Mouse (Mus musculus) C2C12 (cell line): ENCODE measurements around the gene Ilf3. TPM values are rescaled to one million over a fixed set of nuclear protein-coding genes. Genes with fewer than 3 reads are reported as not detected.

Source experiments
- H3K27me3 ChIP-seq: one replicate; pipeline ENCODE4 v1.6.1; 2011; ENCODE audit not compliant: control insufficient read depth, insufficient read depth, insufficient read length
- H3K36me3 ChIP-seq: one replicate; pipeline ENCODE4 v1.6.1; 2011; ENCODE audit not compliant: control insufficient read depth, insufficient read depth
- H3K4me3 ChIP-seq: one replicate; pipeline ENCODE4 v1.5.1; 2011; ENCODE audit warnings: mild to moderate bottlenecking, control low read depth; ENCODE audit not compliant: poor library complexity, insufficient read depth, severe bottlenecking
- H3K79me2 ChIP-seq: one replicate; pipeline ENCODE4 v1.6.1; 2011; ENCODE audit not compliant: control insufficient read depth, insufficient read depth
- H3K79me3 ChIP-seq: one replicate; pipeline ENCODE4 v1.6.1; 2011; ENCODE audit warnings: low read depth, control low read depth
- H3ac ChIP-seq: one replicate; pipeline ENCODE3; 2011; ENCODE audit warnings: low read depth; ENCODE audit not compliant: control insufficient read depth, insufficient read length
- CEBPB ChIP-seq: IDR thresholded peaks from one replicate; pipeline ENCODE4 v1.6.1; 2011; ENCODE audit warnings: low read depth, mild to moderate bottlenecking, control low read depth, moderate library complexity
- CTCF ChIP-seq: IDR thresholded peaks from one replicate; pipeline ENCODE4 v1.5.1; 2011; ENCODE audit not compliant: control insufficient read depth, insufficient read depth, insufficient read length
- FOSL1 ChIP-seq: IDR thresholded peaks from one replicate; pipeline ENCODE4 v1.8.0; 2011; ENCODE audit warnings: mild to moderate bottlenecking, low read length; ENCODE audit not compliant: poor library complexity, insufficient read depth, severe bottlenecking
- MAX ChIP-seq: IDR thresholded peaks from one replicate; pipeline ENCODE4 v1.6.1; 2011; ENCODE audit warnings: mild to moderate bottlenecking, control low read depth
- MYOD1 ChIP-seq: IDR thresholded peaks from one replicate; pipeline ENCODE4 v1.6.1; 2011; ENCODE audit warnings: low read depth; ENCODE audit not compliant: control insufficient read depth, insufficient read length
- MYOG ChIP-seq: IDR thresholded peaks from one replicate; pipeline ENCODE4 v1.6.1; 2011; ENCODE audit not compliant: control insufficient read depth, insufficient read length; ENCODE audit errors: extremely low read depth
- USF1 ChIP-seq: IDR thresholded peaks from one replicate; pipeline ENCODE4 v1.6.1; 2011; ENCODE audit warnings: low read depth, mild to moderate bottlenecking, control low read depth, moderate library complexity
- polyA plus RNA-seq: library from polyadenylated mRNA; unstranded; fragments of >200 nt; fragmentation: generic; extraction: Trizol; gene quantifications from one replicate; pipeline ENCODE4 v1.2.1, GENCODE M21; 2012; ENCODE audit warnings: missing spikeins

The Ilf3 gene
- polyA plus RNA-seq, 1 experiment: 66.6 TPM

GRCm38 (mm10) chr9:21372508-21372907 lies 4.8 kb downstream of the Ilf3 start:
- Histone ChIP-seq H3K79me3 (peaks cover 87% of the 10 kb centered on the region), H3K27me3 (no peaks in the 10 kb centered on the region), H3ac (no peak overlapping the region), H3K4me3 (no peak overlapping the region), H3K79me2 (peaks cover 96% of the 10 kb centered on the region), H3K36me3 (peaks cover 46% of the 10 kb centered on the region)
- TF ChIP-seq USF1: no peak
- TF ChIP-seq FOSL1: no peak
- TF ChIP-seq MAX: no peak
- no peak for TF ChIP-seq MYOG
- no peak for TF ChIP-seq MYOD1
- no peak for TF ChIP-seq CEBPB
- no peak for TF ChIP-seq CTCF

- Histone ChIP-seq H3K36me3 (peaks cover 59% of the 10 kb centered on the region), H3K79me3 (peaks cover 98% of the 10 kb centered on the region), H3ac (no peak overlapping the region), H3K27me3 (no peaks in the 10 kb centered on the region), H3K4me3 (no peak overlapping the region), H3K79me2 (peaks cover 100% of the 10 kb centered on the region)
- TF ChIP-seq CTCF (no peak), MYOG (no peak), MYOD1 (no peak), FOSL1 (no peak), MAX (no peak)
Observed at GRCm38 (mm10) chr9:21379195-21379594, 11.5 kb downstream of the Ilf3 start.

GRCm38 (mm10) chr9:21380868-21381267 lies 13.2 kb downstream of the Ilf3 start:
- TF ChIP-seq MAX (no peak), MYOG (no peak), CEBPB (no peak), CTCF (no peak), FOSL1 (no peak), USF1 (no peak), MYOD1 (no peak)
- Histone ChIP-seq H3K79me2 (peaks cover 100% of the 10 kb centered on the region), H3ac (no peak overlapping the region), H3K27me3 (no peaks in the 10 kb centered on the region), H3K4me3 (no peak overlapping the region), H3K79me3 (peaks cover 99% of the 10 kb centered on the region), H3K36me3 (peaks cover 48% of the 10 kb centered on the region)

- no peak for TF ChIP-seq CEBPB
- TF ChIP-seq FOSL1: no peak
- no peak for TF ChIP-seq MYOD1
- TF ChIP-seq USF1: no peak
- no peak for TF ChIP-seq MYOG
- TF ChIP-seq CTCF: no peak
- TF ChIP-seq MAX: no peak
- no peaks in the 10 kb centered on the region for H3K27me3 ChIP-seq
- H3K79me3 ChIP-seq: peaks cover 92% of the 10 kb centered on the region
- H3K79me2 ChIP-seq: peaks cover 100% of the 10 kb centered on the region
- H3K4me3 ChIP-seq: no peak overlapping the region
- peaks cover 47% of the 10 kb centered on the region for H3K36me3 ChIP-seq
- H3ac ChIP-seq: no peak overlapping the region
Observed at GRCm38 (mm10) chr9:21383966-21384365, 16.3 kb downstream of the Ilf3 start.

GRCm38 (mm10) chr9:21392646-21393175 lies 25.0 kb downstream of the Ilf3 start:
- TF ChIP-seq CEBPB (no peak), FOSL1 (no peak), MYOD1 (no peak), CTCF (no peak), MYOG (no peak), MAX (no peak), USF1 (no peak)
- Histone ChIP-seq H3K27me3 (no peaks in the 10 kb centered on the region), H3K79me2 (peaks cover 24% of the 10 kb centered on the region), H3K79me3 (peaks cover 8% of the 10 kb centered on the region), H3K36me3 (peaks cover 93% of the 10 kb centered on the region), H3ac (no peak overlapping the region), H3K4me3 (no peak overlapping the region)
